Mouse (Mus musculus) kidney, embryonic 15.5 days (tissue): ENCODE results near the gene Ankrd33b. TPM values are rescaled to one million over a fixed set of nuclear protein-coding genes. Genes with fewer than 3 reads are reported as not detected.

ENCODE experiments used
- ATAC-seq: fragments of 200-750 bp; cut with Nextera tagmentation; replicated peaks from 2 replicates; pipeline ENCODE4 v1.8.0; 2017; ENCODE audit warnings: moderate TSS enrichment; ENCODE audit not compliant: low FRiP score
- H3K27ac ChIP-seq: fragments of 300-500 bp; sonication (generic); 2 replicates; pipeline ENCODE4 v1.5.1; 2015; ENCODE audit warnings: mild to moderate bottlenecking, inconsistent platforms
- H3K27me3 ChIP-seq: fragments of 300-500 bp; sonication (generic); 2 replicates; pipeline ENCODE4 v1.6.1; 2015; ENCODE audit warnings: inconsistent platforms
- H3K36me3 ChIP-seq: fragments of 300-500 bp; sonication (generic); 2 replicates; pipeline ENCODE4 v1.6.1; 2015; ENCODE audit warnings: inconsistent platforms
- H3K4me1 ChIP-seq: fragments of 300-500 bp; sonication (generic); 2 replicates; pipeline ENCODE4 v1.6.1; 2015; ENCODE audit warnings: inconsistent platforms
- H3K4me2 ChIP-seq: fragments of 300-500 bp; sonication (generic); 2 replicates; pipeline ENCODE4 v1.6.1; 2015; ENCODE audit warnings: moderate library complexity, mild to moderate bottlenecking, inconsistent platforms
- H3K4me3 ChIP-seq: fragments of 300-500 bp; sonication (generic); replicated peaks from 2 replicates; pipeline ENCODE4 v1.5.1; 2015; ENCODE audit warnings: mild to moderate bottlenecking, inconsistent platforms
- H3K9ac ChIP-seq: fragments of 300-500 bp; sonication (generic); 2 replicates; pipeline ENCODE4 v1.6.1; 2015; ENCODE audit warnings: mild to moderate bottlenecking, inconsistent platforms
- H3K9me3 ChIP-seq: fragments of 300-500 bp; sonication (generic); replicated peaks from 2 replicates; pipeline ENCODE4 v1.6.1; 2016; ENCODE audit warnings: inconsistent platforms
- WGBS: fragments of 180-500 bp; shearing (Covaris S2); methylation state at CpG from one replicate; pipeline ENCODE4 v1.1.7; 2015; ENCODE audit warnings: mixed read lengths; 5-methylcytosine and 5-hydroxymethylcytosine counted together
- polyA plus RNA-seq: library from polyadenylated mRNA; unstranded; fragments of >200 nt; fragmentation: Nextera tagmentation; extraction: Ambion mirVana; gene quantifications from 2 replicates; pipeline ENCODE4 v1.2.1, GENCODE M21; 2015

Gene Ankrd33b
- polyA plus RNA-seq, 1 experiment from 2014 or later = 6.2 TPM

- ATAC-seq = no peak
- 87% methylated on average over 9 of the region's 9 CpGs for WGBS
Measured at GRCm38 (mm10) chr15:31254939-31255535, 112.5 kb downstream of the Ankrd33b start.

GRCm38 (mm10) chr15:31253963-31254362 lies 113.6 kb downstream of the Ankrd33b start:
- 92% methylated on average over 4 of the region's 4 CpGs for WGBS
- H3K4me1 ChIP-seq = peaks cover 35% of the 10 kb centered on the region
- no peak for ATAC-seq
- no peaks in the 10 kb centered on the region for H3K9me3 ChIP-seq
- no peak overlapping the region for H3K4me3 ChIP-seq
- H3K9ac ChIP-seq = no peak overlapping the region
- no peaks in the 10 kb centered on the region for H3K36me3 ChIP-seq
- H3K27me3 ChIP-seq = no peaks in the 10 kb centered on the region
- H3K4me2 ChIP-seq = no peak overlapping the region
- no peak overlapping the region for H3K27ac ChIP-seq

More at GRCm38 (mm10) chr15:31254939-31255535, 112.5 kb downstream of the Ankrd33b start:
- Histone ChIP-seq H3K9me3 (no peaks in the 10 kb centered on the region), H3K4me3 (no peak overlapping the region), H3K27ac (no peak overlapping the region), H3K9ac (no peak overlapping the region), H3K4me2 (no peak overlapping the region), H3K36me3 (no peaks in the 10 kb centered on the region), H3K27me3 (no peaks in the 10 kb centered on the region), H3K4me1 (peaks cover 34% of the 10 kb centered on the region)

GRCm38 (mm10) chr15:31253380-31253779 lies 114.1 kb downstream of the Ankrd33b start:
- 67% methylated on average over 8 of the region's 8 CpGs for WGBS
- peaks cover 34% of the 10 kb centered on the region for H3K4me1 ChIP-seq
- H3K9ac ChIP-seq = no peak overlapping the region
- no peaks in the 10 kb centered on the region for H3K9me3 ChIP-seq
- H3K4me3 ChIP-seq = no peak overlapping the region
- H3K27me3 ChIP-seq = no peaks in the 10 kb centered on the region
- no peak overlapping the region for H3K27ac ChIP-seq
- H3K4me2 ChIP-seq = no peak overlapping the region
- no peaks in the 10 kb centered on the region for H3K36me3 ChIP-seq
- ATAC-seq = no peak

- 88% methylated on average over 16 of the region's 16 CpGs for WGBS
Measured at GRCm38 (mm10) chr15:31252590-31253311, 114.8 kb downstream of the Ankrd33b start.

GRCm38 (mm10) chr15:31251189-31251588 lies 116.3 kb downstream of the Ankrd33b start:
- Histone ChIP-seq H3K36me3 (no peaks in the 10 kb centered on the region), H3K9me3 (no peaks in the 10 kb centered on the region), H3K4me1 (peaks cover 23% of the 10 kb centered on the region), H3K4me2 (no peak overlapping the region), H3K27ac (no peak overlapping the region), H3K27me3 (no peaks in the 10 kb centered on the region), H3K9ac (no peak overlapping the region), H3K4me3 (no peak overlapping the region)
- no peak for ATAC-seq
- 69% methylated on average over 6 of the region's 6 CpGs for WGBS

More at GRCm38 (mm10) chr15:31252590-31253311, 114.8 kb downstream of the Ankrd33b start:
- Histone ChIP-seq H3K9ac (no peak overlapping the region), H3K36me3 (no peaks in the 10 kb centered on the region), H3K4me2 (no peak overlapping the region), H3K27ac (no peak overlapping the region), H3K4me1 (peaks cover 28% of the 10 kb centered on the region), H3K9me3 (no peaks in the 10 kb centered on the region), H3K4me3 (no peak overlapping the region), H3K27me3 (no peaks in the 10 kb centered on the region)
- no peak for ATAC-seq

GRCm38 (mm10) chr15:31250676-31251075 lies 116.8 kb downstream of the Ankrd33b start:
- H3K4me2 ChIP-seq = no peak overlapping the region
- peaks cover 26% of the 10 kb centered on the region for H3K4me1 ChIP-seq
- 66% methylated on average over 3 of the region's 3 CpGs for WGBS
- no peaks in the 10 kb centered on the region for H3K9me3 ChIP-seq
- H3K4me3 ChIP-seq = no peak overlapping the region
- no peaks in the 10 kb centered on the region for H3K36me3 ChIP-seq
- H3K27me3 ChIP-seq = no peaks in the 10 kb centered on the region
- H3K9ac ChIP-seq = no peak overlapping the region
- H3K27ac ChIP-seq = no peak overlapping the region
- no peak for ATAC-seq

- Histone ChIP-seq H3K27me3 (no peaks in the 10 kb centered on the region), H3K4me3 (no peak overlapping the region), H3K9me3 (no peaks in the 10 kb centered on the region), H3K4me1 (peaks cover 25% of the 10 kb centered on the region), H3K36me3 (no peaks in the 10 kb centered on the region), H3K9ac (no peak overlapping the region), H3K4me2 (no peak overlapping the region), H3K27ac (no peak overlapping the region)
- ATAC-seq = no peak
- 69% methylated on average over 2 of the region's 2 CpGs for WGBS
Measured at GRCm38 (mm10) chr15:31250027-31250426, 117.5 kb downstream of the Ankrd33b start.

GRCm38 (mm10) chr15:31248882-31249281 lies 118.6 kb downstream of the Ankrd33b start:
- WGBS = 69% methylated on average over 7 of the region's 7 CpGs

GRCm38 (mm10) chr15:31247035-31247434 lies 120.5 kb downstream of the Ankrd33b start:
- H3K9ac ChIP-seq = no peak overlapping the region
- peaks cover 21% of the 10 kb centered on the region for H3K36me3 ChIP-seq
- H3K4me2 ChIP-seq = no peak overlapping the region
- no peaks in the 10 kb centered on the region for H3K27me3 ChIP-seq
- H3K27ac ChIP-seq = no peak overlapping the region
- H3K9me3 ChIP-seq = no peaks in the 10 kb centered on the region
- peak; percentile 40; the same call in 1 of the 2 replicates for ATAC-seq
- 68% methylated on average over 9 of the region's 9 CpGs for WGBS
- peaks cover 25% of the 10 kb centered on the region for H3K4me1 ChIP-seq
- no peak overlapping the region for H3K4me3 ChIP-seq

More at GRCm38 (mm10) chr15:31248882-31249281, 118.6 kb downstream of the Ankrd33b start:
- no peaks in the 10 kb centered on the region for H3K27me3 ChIP-seq
- H3K4me1 ChIP-seq = peaks cover 25% of the 10 kb centered on the region
- H3K27ac ChIP-seq = no peak overlapping the region
- no peaks in the 10 kb centered on the region for H3K9me3 ChIP-seq
- H3K4me3 ChIP-seq = no peak overlapping the region
- no peak overlapping the region for H3K9ac ChIP-seq
- no peak for ATAC-seq
- H3K4me2 ChIP-seq = no peak overlapping the region
- 0 out of 2 replicates have a peak, but pooled peaks cover 4% of the 10 kb centered on the region for H3K36me3 ChIP-seq

GRCm38 (mm10) chr15:31245934-31246333 lies 121.6 kb downstream of the Ankrd33b start:
- ATAC-seq = peak; percentile 50; the same call in 1 of the 2 replicates
- no peak overlapping the region for H3K4me3 ChIP-seq
- peaks cover 25% of the 10 kb centered on the region for H3K4me1 ChIP-seq
- WGBS = 56% methylated on average over 9 of the region's 9 CpGs
- no peak overlapping the region for H3K27ac ChIP-seq
- H3K9me3 ChIP-seq = no peaks in the 10 kb centered on the region; the same call in 1 of the 2 replicates
- peaks cover 32% of the 10 kb centered on the region for H3K36me3 ChIP-seq
- no peaks in the 10 kb centered on the region for H3K27me3 ChIP-seq
- H3K9ac ChIP-seq = no peak overlapping the region
- H3K4me2 ChIP-seq = no peak overlapping the region

- no peak for ATAC-seq
- no peak overlapping the region for H3K4me3 ChIP-seq
- H3K9me3 ChIP-seq = no peaks in the 10 kb centered on the region; the same call in 1 of the 2 replicates
- WGBS = 87% methylated on average over 17 of the region's 17 CpGs
- peaks cover 42% of the 10 kb centered on the region for H3K36me3 ChIP-seq
- H3K4me1 ChIP-seq = peaks cover 20% of the 10 kb centered on the region
- H3K9ac ChIP-seq = no peak overlapping the region
- H3K27ac ChIP-seq = no peak overlapping the region
- H3K27me3 ChIP-seq = no peaks in the 10 kb centered on the region
- H3K4me2 ChIP-seq = no peak overlapping the region
Measured at GRCm38 (mm10) chr15:31244696-31245445, 122.7 kb downstream of the Ankrd33b start.

- Histone ChIP-seq H3K36me3 (peaks cover 42% of the 10 kb centered on the region), H3K9ac (no peak overlapping the region), H3K4me3 (no peak overlapping the region), H3K4me1 (peaks cover 22% of the 10 kb centered on the region), H3K9me3 (no peaks in the 10 kb centered on the region; the same call in 1 of the 2 replicates), H3K27me3 (no peaks in the 10 kb centered on the region), H3K27ac (no peak overlapping the region), H3K4me2 (no peak overlapping the region)
- 70% methylated on average over 10 of the region's 10 CpGs for WGBS
- ATAC-seq = no peak
Measured at GRCm38 (mm10) chr15:31243260-31243659, 124.3 kb downstream of the Ankrd33b start.
